Mouse (Mus musculus): ENCODE results near the gene Ky. TPM values are rescaled to one million over a fixed set of nuclear protein-coding genes. Genes with fewer than 3 reads are reported as not detected.

Ky gene
- polyA plus RNA-seq, 1 experiment from 2014 or later = not detected

- 0 out of 2 replicates have a peak, but pooled peaks cover 5% of the 10 kb centered on the region for H3K4me1 ChIP-seq (ENCODE audit: control insufficient read depth, insufficient read depth, low read length)
- H3K9ac ChIP-seq (ENCODE audit: low read depth, low read length) = no peak overlapping the region
- H3K9me3 ChIP-seq (ENCODE audit: control insufficient read depth, low read length) = no peaks in the 10 kb centered on the region
- H3K36me3 ChIP-seq (ENCODE audit: control insufficient read depth, insufficient read depth, low read length) = no peaks in the 10 kb centered on the region
- H3K27ac ChIP-seq (ENCODE audit: low read depth, low read length) = no peak overlapping the region
- H3K4me3 ChIP-seq (ENCODE audit: low read length) = no peak overlapping the region
- WGBS = 67% methylated on average over 4 of the region's 4 CpGs
- ATAC-seq (ENCODE audit: low FRiP score, low TSS enrichment) = no peak
- H3K27me3 ChIP-seq (ENCODE audit: control insufficient read depth, insufficient read depth, low read length) = no peaks in the 10 kb centered on the region
- H3K4me2 ChIP-seq (replicated peaks; ENCODE audit: low read depth, low read length) = no peak overlapping the region
Measured at GRCm38 (mm10) chr9:102521396-102521795, 15.8 kb downstream of the Ky start.

GRCm38 (mm10) chr9:102528106-102528505, 22.6 kb downstream of the Ky start:
- 84% methylated on average over 7 of the region's 7 CpGs for WGBS
- Histone ChIP-seq H3K27ac (ENCODE audit: low read depth, low read length) (no peak overlapping the region), H3K27me3 (ENCODE audit: control insufficient read depth, insufficient read depth, low read length) (no peaks in the 10 kb centered on the region), H3K4me2 (replicated peaks; ENCODE audit: low read depth, low read length) (no peak overlapping the region), H3K4me1 (ENCODE audit: control insufficient read depth, insufficient read depth, low read length) (no peaks in the 10 kb centered on the region), H3K4me3 (ENCODE audit: low read length) (no peak overlapping the region), H3K9me3 (ENCODE audit: control insufficient read depth, low read length) (no peaks in the 10 kb centered on the region), H3K36me3 (ENCODE audit: control insufficient read depth, insufficient read depth, low read length) (no peaks in the 10 kb centered on the region), H3K9ac (ENCODE audit: low read depth, low read length) (no peak overlapping the region)
- no peak for ATAC-seq (ENCODE audit: low FRiP score, low TSS enrichment)

GRCm38 (mm10) chr9:102528561-102528960, 23.0 kb downstream of the Ky start:
- no peaks in the 10 kb centered on the region for H3K27me3 ChIP-seq (ENCODE audit: control insufficient read depth, insufficient read depth, low read length)
- no peak overlapping the region for H3K4me3 ChIP-seq (ENCODE audit: low read length)
- H3K4me1 ChIP-seq (ENCODE audit: control insufficient read depth, insufficient read depth, low read length) = no peaks in the 10 kb centered on the region
- H3K4me2 ChIP-seq (replicated peaks; ENCODE audit: low read depth, low read length) = no peak overlapping the region
- no peak overlapping the region for H3K9ac ChIP-seq (ENCODE audit: low read depth, low read length)
- no peak for ATAC-seq (ENCODE audit: low FRiP score, low TSS enrichment)
- H3K36me3 ChIP-seq (ENCODE audit: control insufficient read depth, insufficient read depth, low read length) = no peaks in the 10 kb centered on the region
- no peaks in the 10 kb centered on the region for H3K9me3 ChIP-seq (ENCODE audit: control insufficient read depth, low read length)
- 81% methylated on average over 7 of the region's 7 CpGs for WGBS
- H3K27ac ChIP-seq (ENCODE audit: low read depth, low read length) = no peak overlapping the region

- no peak for ATAC-seq (ENCODE audit: low FRiP score, low TSS enrichment)
- no peaks in the 10 kb centered on the region for H3K36me3 ChIP-seq (ENCODE audit: control insufficient read depth, insufficient read depth, low read length)
- no peaks in the 10 kb centered on the region for H3K9me3 ChIP-seq (ENCODE audit: control insufficient read depth, low read length)
- no peak overlapping the region for H3K4me2 ChIP-seq (replicated peaks; ENCODE audit: low read depth, low read length)
- no peaks in the 10 kb centered on the region for H3K27me3 ChIP-seq (ENCODE audit: control insufficient read depth, insufficient read depth, low read length)
- no peaks in the 10 kb centered on the region for H3K4me1 ChIP-seq (ENCODE audit: control insufficient read depth, insufficient read depth, low read length)
- H3K9ac ChIP-seq (ENCODE audit: low read depth, low read length) = no peak overlapping the region
- H3K4me3 ChIP-seq (ENCODE audit: low read length) = no peak overlapping the region
- 76% methylated on average over 3 of the region's 3 CpGs for WGBS
- no peak overlapping the region for H3K27ac ChIP-seq (ENCODE audit: low read depth, low read length)
Measured at GRCm38 (mm10) chr9:102529008-102529407, 23.5 kb downstream of the Ky start.

GRCm38 (mm10) chr9:102531051-102531892, 25.7 kb downstream of the Ky start:
- no peak overlapping the region for H3K9ac ChIP-seq (ENCODE audit: low read depth, low read length)
- H3K4me3 ChIP-seq (ENCODE audit: low read length) = no peak overlapping the region
- ATAC-seq (ENCODE audit: low FRiP score, low TSS enrichment) = no peak
- H3K9me3 ChIP-seq (ENCODE audit: control insufficient read depth, low read length) = no peaks in the 10 kb centered on the region
- no peak overlapping the region for H3K27ac ChIP-seq (ENCODE audit: low read depth, low read length)
- no peak overlapping the region for H3K4me2 ChIP-seq (replicated peaks; ENCODE audit: low read depth, low read length)
- H3K36me3 ChIP-seq (ENCODE audit: control insufficient read depth, insufficient read depth, low read length) = no peaks in the 10 kb centered on the region
- no peaks in the 10 kb centered on the region for H3K27me3 ChIP-seq (ENCODE audit: control insufficient read depth, insufficient read depth, low read length)
- H3K4me1 ChIP-seq (ENCODE audit: control insufficient read depth, insufficient read depth, low read length) = no peaks in the 10 kb centered on the region
- WGBS = 31% methylated on average over 21 of the region's 21 CpGs

GRCm38 (mm10) chr9:102536968-102537367, 31.4 kb downstream of the Ky start:
- Histone ChIP-seq H3K9ac (ENCODE audit: low read depth, low read length) (no peak overlapping the region), H3K27me3 (ENCODE audit: control insufficient read depth, insufficient read depth, low read length) (no peaks in the 10 kb centered on the region), H3K9me3 (ENCODE audit: control insufficient read depth, low read length) (no peaks in the 10 kb centered on the region), H3K27ac (ENCODE audit: low read depth, low read length) (no peak overlapping the region), H3K4me1 (ENCODE audit: control insufficient read depth, insufficient read depth, low read length) (no peaks in the 10 kb centered on the region), H3K36me3 (ENCODE audit: control insufficient read depth, insufficient read depth, low read length) (no peaks in the 10 kb centered on the region), H3K4me2 (replicated peaks; ENCODE audit: low read depth, low read length) (no peak overlapping the region), H3K4me3 (ENCODE audit: low read length) (no peak overlapping the region)
- no peak for ATAC-seq (ENCODE audit: low FRiP score, low TSS enrichment)
- WGBS = 76% methylated on average over 4 of the region's 4 CpGs

GRCm38 (mm10) chr9:102539699-102540098, 34.1 kb downstream of the Ky start:
- H3K27me3 ChIP-seq (ENCODE audit: control insufficient read depth, insufficient read depth, low read length) = peaks cover 7% of the 10 kb centered on the region
- H3K4me3 ChIP-seq (ENCODE audit: low read length) = no peak overlapping the region
- no peak overlapping the region for H3K4me2 ChIP-seq (replicated peaks; ENCODE audit: low read depth, low read length)
- H3K27ac ChIP-seq (ENCODE audit: low read depth, low read length) = no peak overlapping the region
- no peak overlapping the region for H3K9ac ChIP-seq (ENCODE audit: low read depth, low read length)
- no peaks in the 10 kb centered on the region for H3K36me3 ChIP-seq (ENCODE audit: control insufficient read depth, insufficient read depth, low read length)
- whole genome bisulfite sequencing = 66% methylated on average over 7 of the region's 7 CpGs
- H3K4me1 ChIP-seq (ENCODE audit: control insufficient read depth, insufficient read depth, low read length) = 0 out of 2 replicates have a peak, but pooled peaks cover 3% of the 10 kb centered on the region
- no peaks in the 10 kb centered on the region for H3K9me3 ChIP-seq (ENCODE audit: control insufficient read depth, low read length)
- no peak for ATAC-seq (ENCODE audit: low FRiP score, low TSS enrichment)

- H3K27me3 ChIP-seq (ENCODE audit: control insufficient read depth, insufficient read depth, low read length) = peaks cover 20% of the 10 kb centered on the region
- 90% methylated on average over 10 of the region's 10 CpGs for WGBS
- no peak for ATAC-seq (ENCODE audit: low FRiP score, low TSS enrichment)
Measured at GRCm38 (mm10) chr9:102541666-102542065, 36.1 kb downstream of the Ky start.

DNA sequence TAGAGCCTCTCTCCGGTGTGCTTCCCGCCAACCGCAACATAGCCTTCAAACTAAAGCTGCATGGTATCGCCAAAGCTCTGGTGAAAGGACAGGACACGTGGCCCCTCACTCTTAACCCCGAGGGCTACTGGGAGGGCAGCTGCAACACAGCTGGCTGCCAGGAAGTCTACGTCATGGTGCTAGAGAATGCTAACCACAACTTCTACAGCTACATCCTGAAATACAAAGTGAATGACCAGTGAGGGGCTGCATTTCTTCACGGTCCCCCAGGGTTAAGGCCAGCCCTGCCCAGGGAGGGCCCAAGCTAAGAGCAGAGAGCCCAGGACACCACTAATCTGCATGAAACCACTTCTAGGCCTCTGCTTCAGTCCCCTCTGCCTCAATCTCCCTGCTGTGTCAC, 37.0 kb downstream of the Ky start:
- Histone ChIP-seq H3K9me3 (ENCODE audit: control insufficient read depth, low read length) (no peaks in the 10 kb centered on the region), H3K27me3 (ENCODE audit: control insufficient read depth, insufficient read depth, low read length) (peaks cover 28% of the 10 kb centered on the region), H3K4me2 (replicated peaks; ENCODE audit: low read depth, low read length) (no peak overlapping the region), H3K27ac (ENCODE audit: low read depth, low read length) (no peak overlapping the region), H3K4me3 (ENCODE audit: low read length) (no peak overlapping the region), H3K9ac (ENCODE audit: low read depth, low read length) (no peak overlapping the region), H3K4me1 (ENCODE audit: control insufficient read depth, insufficient read depth, low read length) (peaks cover 8% of the 10 kb centered on the region; the same call in 1 of the 2 replicates), H3K36me3 (ENCODE audit: control insufficient read depth, insufficient read depth, low read length) (no peaks in the 10 kb centered on the region)
- ATAC-seq (ENCODE audit: low FRiP score, low TSS enrichment) = no peak
- 81% methylated on average over 8 of the region's 8 CpGs for WGBS

More at GRCm38 (mm10) chr9:102541666-102542065, 36.1 kb downstream of the Ky start:
- no peaks in the 10 kb centered on the region for H3K36me3 ChIP-seq (ENCODE audit: control insufficient read depth, insufficient read depth, low read length)
- no peak overlapping the region for H3K4me2 ChIP-seq (replicated peaks; ENCODE audit: low read depth, low read length)
- H3K4me1 ChIP-seq (ENCODE audit: control insufficient read depth, insufficient read depth, low read length) = peaks cover 8% of the 10 kb centered on the region; the same call in 1 of the 2 replicates
- no peaks in the 10 kb centered on the region for H3K9me3 ChIP-seq (ENCODE audit: control insufficient read depth, low read length)
- no peak overlapping the region for H3K4me3 ChIP-seq (ENCODE audit: low read length)
- no peak overlapping the region for H3K27ac ChIP-seq (ENCODE audit: low read depth, low read length)
- H3K9ac ChIP-seq (ENCODE audit: low read depth, low read length) = no peak overlapping the region

Measured in kidney, embryonic 14.5 days (tissue).